Mouse (Mus musculus) spleen, adult 2 months (tissue): ENCODE measurements around the gene Megf11.

Experiments
- CTCF ChIP-seq: fragments of 200-500 bp; IDR thresholded peaks from 2 replicates; pipeline ENCODE4 v1.5.1; 2011; ENCODE audit warnings: mild to moderate bottlenecking, inconsistent platforms; ENCODE audit not compliant: insufficient read depth, insufficient read length, insufficient replicate concordance; ENCODE audit errors: extremely low read depth
- POLR2A ChIP-seq: fragments of 200-500 bp; IDR thresholded peaks from 2 replicates; pipeline ENCODE4 v1.6.1; 2011; ENCODE audit warnings: low read depth, low read length, inconsistent platforms

- TF ChIP-seq CTCF (no peak), POLR2A (no peak)
These were observed 170.2 kb downstream of the Megf11 start for GRCm38 (mm10) chr9:64555620-64556019.
